Mouse (Mus musculus) adrenal gland, adult 10 weeks (tissue): Measurements from ENCODE around the gene Lrch1. TPM values are rescaled to one million over a fixed set of nuclear protein-coding genes. Genes with fewer than 3 reads are reported as not detected.

ENCODE experiments used
- polyA plus RNA-seq: library from polyadenylated mRNA; stranded (reverse); fragments of 350-450 nt; fragmentation: Illumina TruSeq; extraction: RNeasy Lipid Tissue Mini Kit (QIAGEN cat#74804); gene quantifications from one replicate; pipeline ENCODE4 v1.2.3, GENCODE M21; 2014; ENCODE audit warnings: low read depth, low replicate concordance

The Lrch1 gene
- 9.6 TPM for polyA plus RNA-seq

DNA sequence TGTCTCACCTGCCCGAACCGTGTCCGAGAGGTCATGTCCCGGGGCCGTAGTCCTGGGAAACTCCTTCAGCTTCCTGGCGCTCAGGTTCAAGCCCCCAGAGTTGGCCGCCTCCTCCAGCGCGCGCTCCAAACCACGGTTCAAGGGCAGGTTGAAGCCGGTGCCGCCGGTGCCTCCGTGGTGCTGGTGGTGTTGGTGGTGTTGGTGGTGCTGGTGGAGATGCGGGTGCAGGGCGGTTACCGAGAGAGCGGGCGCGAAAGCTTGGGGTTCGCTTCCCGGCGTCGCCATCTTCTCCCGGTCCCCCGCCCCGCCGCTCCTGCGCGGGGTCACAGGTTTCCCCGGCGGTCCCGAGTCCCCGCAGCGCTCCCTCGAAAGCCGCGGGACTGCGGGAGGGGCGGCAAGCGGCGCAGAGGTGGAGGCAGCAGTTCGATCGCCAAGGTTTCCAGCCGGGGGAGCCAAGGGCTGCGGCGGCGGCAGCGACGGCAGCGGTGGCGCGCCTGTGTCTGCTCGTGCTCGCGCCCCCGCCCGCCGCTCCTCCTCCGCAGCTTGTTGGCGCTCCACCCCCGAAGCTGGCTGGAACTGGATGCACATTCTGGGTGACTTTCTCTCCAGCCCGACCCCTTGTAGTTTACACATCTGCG is at the start of gene Lrch1:
Gene Lrch1 (minus strand): TSS at position 501 of the 638 bp plus-strand sequence.

DNA sequence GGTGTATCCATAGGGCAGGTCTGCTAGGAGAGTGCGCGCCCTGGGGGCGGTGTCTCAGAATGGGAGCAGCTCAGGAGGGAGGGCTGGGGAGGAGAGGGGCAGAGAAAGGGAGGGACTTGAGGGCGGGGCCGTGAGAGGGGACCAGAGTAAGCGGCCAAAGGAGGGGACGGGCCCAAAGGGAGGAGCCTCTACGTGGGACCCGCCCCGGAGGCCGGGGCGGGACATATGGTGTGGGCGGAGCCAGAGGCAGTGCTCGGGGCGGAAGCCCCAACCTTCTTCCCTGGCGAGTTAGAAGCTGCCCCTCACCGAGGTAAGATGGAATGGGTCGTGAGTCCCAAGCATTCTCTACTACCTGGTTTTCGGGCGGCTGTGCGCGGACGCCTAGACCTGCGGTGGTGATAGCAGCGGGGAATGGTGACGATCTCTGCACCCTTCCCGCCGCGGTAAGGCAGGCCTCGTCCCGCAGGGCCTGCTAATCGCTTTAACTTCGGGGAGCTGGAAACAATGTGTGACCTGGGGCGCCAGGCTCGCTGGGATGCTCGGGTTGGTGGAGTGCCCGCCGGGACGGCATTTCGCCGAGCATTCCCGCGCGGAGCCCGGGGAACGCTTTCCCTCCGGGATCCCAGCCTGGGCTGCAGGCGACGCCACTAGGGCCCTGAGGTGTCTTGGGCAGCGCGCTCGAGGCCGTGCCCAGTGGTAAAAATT is 215.4 kb downstream of the Lrch1 start, which contains the start of gene Esd:
Gene Esd (plus strand): TSS at position 219 of the 705 bp plus-strand sequence.

Other genes with a start within 250 kb of the Lrch1 start
- 1,224 TPM for gene Esd, start 215.6 kb downstream of the Lrch1 start, polyA plus RNA-seq
- gene Rubcnl, start 68.2 kb upstream of the Lrch1 start, polyA plus RNA-seq = 0.29 TPM
- gene Lrrc63, start 183.0 kb upstream of the Lrch1 start, polyA plus RNA-seq = not detected
- gene Lcp1, start 183.2 kb upstream of the Lrch1 start, polyA plus RNA-seq = 25.7 TPM